Mouse (Mus musculus) G1E (cell line): ENCODE data around the gene Cep350.

Experiments used
- CTCF ChIP-seq: IDR thresholded peaks from 2 replicates; pipeline ENCODE4 v1.5.1; 2012; ENCODE audit warnings: low read depth, low read length, inconsistent platforms, mixed read lengths
- GATA1 ChIP-seq: IDR thresholded peaks from 2 replicates; pipeline ENCODE4 v1.6.1; 2012; ENCODE audit warnings: borderline replicate concordance, low read length, inconsistent platforms, mixed read lengths
- GATA2 ChIP-seq: IDR thresholded peaks from 2 replicates; pipeline ENCODE4 v1.6.1; 2012; ENCODE audit warnings: low read depth, low read length, inconsistent platforms, borderline replicate concordance
- POLR2AphosphoS5 ChIP-seq: IDR thresholded peaks from 2 replicates; pipeline ENCODE4 v1.6.1; 2012; ENCODE audit warnings: low read depth, low read length, inconsistent platforms; ENCODE audit not compliant: insufficient replicate concordance
- TAL1 ChIP-seq: conservative IDR thresholded peaks from 2 replicates; pipeline ENCODE4 v1.6.1; 2012; ENCODE audit warnings: low read depth, low read length, inconsistent platforms, mixed read lengths

DNA sequence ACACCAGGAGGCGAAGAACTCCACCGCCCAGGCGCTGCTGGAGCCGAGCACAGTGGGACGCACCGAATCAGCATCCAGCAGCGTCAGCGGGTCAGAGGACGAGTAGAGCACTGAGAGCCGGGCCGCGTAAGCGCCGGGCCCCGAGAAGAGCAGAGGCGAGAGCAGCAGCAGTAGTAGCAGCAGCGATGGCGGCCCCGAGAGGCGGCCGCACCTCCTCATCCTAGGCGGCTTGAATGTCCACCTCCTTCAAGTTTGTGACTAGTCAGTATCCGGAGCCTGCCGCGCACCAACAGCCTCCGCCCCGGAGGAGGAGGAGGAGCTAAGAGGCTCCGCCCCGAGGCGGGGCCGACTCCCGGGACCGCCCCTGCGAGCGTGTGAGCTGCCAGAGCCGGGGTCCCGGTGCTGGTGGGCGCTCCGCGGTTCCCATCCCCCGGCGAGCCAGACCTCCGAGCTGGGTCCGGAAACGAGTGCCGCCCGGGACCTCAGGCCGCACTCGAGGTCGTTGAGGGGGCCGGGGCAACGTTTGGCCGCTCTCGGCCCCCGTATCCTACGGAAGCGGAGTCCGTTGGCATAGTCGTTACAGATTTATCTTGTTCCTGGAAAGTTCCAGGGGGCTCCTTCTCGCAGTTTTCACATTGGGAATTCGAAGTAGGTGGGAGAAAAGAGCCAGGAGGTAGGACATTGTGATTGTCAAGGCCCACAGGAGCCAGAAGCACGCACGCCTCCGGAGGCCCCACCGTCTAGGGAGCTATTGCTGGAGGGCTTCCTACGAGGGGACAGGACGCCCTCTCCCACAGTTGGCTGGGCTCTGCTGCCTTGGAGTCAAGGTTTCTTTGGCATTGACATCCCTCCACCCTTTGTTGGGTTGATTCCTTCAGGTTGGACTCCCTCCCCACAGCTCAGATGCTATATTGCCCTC, 160.2 kb downstream of the Cep350 start, which contains the start of gene Qsox1:
- TF ChIP-seq POLR2AphosphoS5 (no peak), CTCF (no peak), GATA1 (no peak), TAL1 (no peak), GATA2 (no peak)
